Mouse (Mus musculus) heart, adult 2 months (tissue): ENCODE data around the gene Slc7a5.

Experiments
- CTCF ChIP-seq: fragments of 200-600 bp; IDR thresholded peaks from 2 replicates; pipeline ENCODE4 v1.8.1; 2022; ENCODE audit warnings: antibody characterized with exemption, mild to moderate bottlenecking, moderate library complexity
- EP300 ChIP-seq: fragments of 200-500 bp; IDR thresholded peaks from 2 replicates; pipeline ENCODE4 v1.6.1; 2011; ENCODE audit warnings: low read depth, low read length, control low read depth; ENCODE audit not compliant: insufficient read depth
- POLR2A ChIP-seq: fragments of 200-500 bp; IDR thresholded peaks from 2 replicates; pipeline ENCODE4 v1.6.1; 2011; ENCODE audit warnings: mild to moderate bottlenecking, low read depth, low read length, control low read depth; ENCODE audit not compliant: insufficient read depth

DNA sequence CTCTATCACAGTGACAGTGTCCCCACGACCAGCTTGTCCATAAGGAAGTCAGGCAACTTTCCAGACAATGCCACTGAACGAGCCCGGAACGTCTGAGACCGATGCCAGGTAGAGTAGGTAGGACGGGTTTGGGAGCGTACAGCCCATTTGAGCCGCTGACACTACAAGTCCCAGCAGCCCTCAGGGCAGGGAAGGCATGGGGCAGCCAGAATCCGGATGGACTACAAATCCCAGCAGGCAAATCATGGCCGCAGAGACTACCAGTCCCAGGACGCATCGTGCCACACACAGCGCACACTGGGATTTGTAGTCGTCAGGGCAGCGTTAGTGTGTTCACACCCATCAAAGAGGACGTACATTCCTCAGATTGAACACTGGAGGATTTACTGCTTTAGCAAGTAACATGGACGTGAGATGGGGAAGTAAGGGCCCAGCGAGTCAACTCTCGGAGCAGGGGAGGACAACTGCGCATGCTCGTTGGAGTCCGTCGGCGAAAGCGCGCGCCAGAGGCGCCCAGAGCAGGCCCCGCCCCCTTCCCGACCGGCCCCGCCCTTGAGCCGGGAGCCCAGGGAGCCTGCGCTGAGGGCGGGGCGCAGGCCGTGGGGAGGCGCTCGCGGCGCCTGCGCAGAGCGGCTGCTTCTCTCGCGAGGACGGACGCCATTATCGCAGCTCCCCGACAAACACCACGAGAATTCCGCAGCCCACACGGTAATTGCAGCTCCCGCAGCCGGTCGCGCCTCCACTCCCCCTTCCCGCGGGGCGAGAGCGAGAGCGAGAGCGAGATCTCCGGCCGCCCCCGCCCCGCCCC is 42.7 kb upstream of the Slc7a5 start:
- peak; percentile 74; the same call in 1 of the 2 replicates for TF ChIP-seq POLR2A
- 0 out of 2 replicates have a peak, but pooled peaks have one; percentile 4 for TF ChIP-seq CTCF
- peak; percentile 95 for TF ChIP-seq EP300
